Mouse (Mus musculus) neural tube, embryonic 12.5 days (tissue): ENCODE measurements around the gene Lamc3. TPM values are rescaled to one million over a fixed set of nuclear protein-coding genes. Genes with fewer than 3 reads are reported as not detected.

Experiments used
- ATAC-seq: fragments of 200-750 bp; cut with Nextera tagmentation; 2 replicates; pipeline ENCODE4 v1.8.0; 2017; ENCODE audit warnings: low read depth, mild to moderate bottlenecking, moderate TSS enrichment, moderate library complexity; ENCODE audit not compliant: low FRiP score
- H3K27ac ChIP-seq: fragments of 300-500 bp; sonication (generic); 2 replicates; pipeline ENCODE4 v1.5.1; 2016
- H3K27me3 ChIP-seq: fragments of 300-500 bp; sonication (generic); replicated peaks from 2 replicates; pipeline ENCODE4 v1.6.1; 2016; ENCODE audit warnings: mild to moderate bottlenecking
- H3K36me3 ChIP-seq: fragments of 300-500 bp; sonication (generic); 2 replicates; pipeline ENCODE4 v1.6.1; 2016; ENCODE audit warnings: mild to moderate bottlenecking
- H3K4me1 ChIP-seq: fragments of 300-500 bp; sonication (generic); 2 replicates; pipeline ENCODE4 v1.6.1; 2016
- H3K4me2 ChIP-seq: fragments of 300-500 bp; sonication (generic); replicated peaks from 2 replicates; pipeline ENCODE4 v1.6.1; 2016; ENCODE audit warnings: mild to moderate bottlenecking
- H3K4me3 ChIP-seq: fragments of 300-500 bp; sonication (generic); 2 replicates; pipeline ENCODE4 v1.5.1; 2016
- H3K9ac ChIP-seq: fragments of 300-500 bp; sonication (generic); 2 replicates; pipeline ENCODE4 v1.6.1; 2016; ENCODE audit warnings: mild to moderate bottlenecking
- H3K9me3 ChIP-seq: fragments of 300-500 bp; sonication (generic); 2 replicates; pipeline ENCODE4 v1.6.1; 2016; ENCODE audit warnings: mild to moderate bottlenecking
- WGBS: fragments of 180-500 bp; shearing (Covaris S2); methylation state at CpG from one replicate; pipeline ENCODE4 v1.1.7; 2016; 5-methylcytosine and 5-hydroxymethylcytosine counted together
- polyA plus RNA-seq: library from polyadenylated mRNA; unstranded; fragments of >200 nt; fragmentation: Nextera tagmentation; extraction: Ambion mirVana; gene quantifications from 2 replicates; pipeline ENCODE4 v1.2.1, GENCODE M21; 2016

Lamc3 gene
- polyA plus RNA-seq, 1 experiment from 2014 or later, result 9.1 TPM

GRCm38 (mm10) chr2:31962501-31963224 is 75.6 kb downstream of the Lamc3 start:
- no peak overlapping the region for H3K4me3 ChIP-seq
- peaks cover 22% of the 10 kb centered on the region for H3K4me1 ChIP-seq
- ATAC-seq, result peak; percentile 93
- H3K27me3 ChIP-seq, result no peaks in the 10 kb centered on the region
- 38% methylated on average over 8 of the region's 8 CpGs for WGBS
- peak overlapping the region; percentile 24; the same call in 1 of the 2 replicates for H3K4me2 ChIP-seq
- H3K27ac ChIP-seq, result peak overlapping the region; percentile 62
- 0 out of 2 replicates have a peak overlapping the region, but pooled peaks have one; percentile 21 for H3K9ac ChIP-seq
- H3K9me3 ChIP-seq, result no peaks in the 10 kb centered on the region
- peaks cover 4% of the 10 kb centered on the region; the same call in 1 of the 2 replicates for H3K36me3 ChIP-seq

- H3K4me3 ChIP-seq, result no peak overlapping the region
- H3K27ac ChIP-seq, result peak overlapping the region; percentile 46; the same call in 1 of the 2 replicates
- peaks cover 4% of the 10 kb centered on the region; the same call in 1 of the 2 replicates for H3K36me3 ChIP-seq
- peaks cover 22% of the 10 kb centered on the region for H3K4me1 ChIP-seq
- no peak for ATAC-seq
- WGBS, result 89% methylated on average over 7 of the region's 7 CpGs
- H3K9me3 ChIP-seq, result no peaks in the 10 kb centered on the region
- no peak overlapping the region for H3K9ac ChIP-seq
- no peak overlapping the region for H3K4me2 ChIP-seq
- H3K27me3 ChIP-seq, result no peaks in the 10 kb centered on the region
Observed at GRCm38 (mm10) chr2:31963491-31963890, 76.4 kb downstream of the Lamc3 start.

- ATAC-seq, result no peak
Observed at GRCm38 (mm10) chr2:31964191-31964590, 77.1 kb downstream of the Lamc3 start.

GRCm38 (mm10) chr2:31965110-31965509 is 78.0 kb downstream of the Lamc3 start:
- H3K9me3 ChIP-seq, result no peaks in the 10 kb centered on the region
- H3K4me3 ChIP-seq, result no peak overlapping the region
- H3K4me2 ChIP-seq, result no peak overlapping the region
- ATAC-seq, result no peak
- no peak overlapping the region for H3K9ac ChIP-seq
- peaks cover 8% of the 10 kb centered on the region; the same call in 1 of the 2 replicates for H3K36me3 ChIP-seq
- no peak overlapping the region for H3K27ac ChIP-seq
- H3K4me1 ChIP-seq, result peaks cover 22% of the 10 kb centered on the region
- H3K27me3 ChIP-seq, result no peaks in the 10 kb centered on the region

More at GRCm38 (mm10) chr2:31964191-31964590, 77.1 kb downstream of the Lamc3 start:
- Histone ChIP-seq H3K9me3 (no peaks in the 10 kb centered on the region), H3K9ac (no peak overlapping the region), H3K4me3 (no peak overlapping the region), H3K27me3 (no peaks in the 10 kb centered on the region), H3K4me2 (no peak overlapping the region), H3K4me1 (peaks cover 22% of the 10 kb centered on the region), H3K27ac (no peak overlapping the region), H3K36me3 (peaks cover 4% of the 10 kb centered on the region; the same call in 1 of the 2 replicates)
- WGBS, result 87% methylated on average over 3 of the region's 3 CpGs

GRCm38 (mm10) chr2:31966801-31967200 is 79.7 kb downstream of the Lamc3 start:
- 85% methylated on average over 8 of the region's 8 CpGs for WGBS
- H3K9me3 ChIP-seq, result no peaks in the 10 kb centered on the region
- no peak overlapping the region for H3K4me3 ChIP-seq
- no peak overlapping the region for H3K27ac ChIP-seq
- H3K9ac ChIP-seq, result no peak overlapping the region
- ATAC-seq, result no peak
- no peaks in the 10 kb centered on the region for H3K27me3 ChIP-seq
- no peak overlapping the region for H3K4me2 ChIP-seq
- peaks cover 19% of the 10 kb centered on the region for H3K4me1 ChIP-seq
- peaks cover 23% of the 10 kb centered on the region for H3K36me3 ChIP-seq

- Histone ChIP-seq H3K9ac (no peak overlapping the region), H3K4me1 (peaks cover 14% of the 10 kb centered on the region), H3K9me3 (no peaks in the 10 kb centered on the region), H3K27ac (no peak overlapping the region), H3K27me3 (no peaks in the 10 kb centered on the region), H3K36me3 (peaks cover 33% of the 10 kb centered on the region), H3K4me2 (no peak overlapping the region), H3K4me3 (no peak overlapping the region)
- ATAC-seq, result no peak
- WGBS, result 91% methylated on average over 4 of the region's 4 CpGs
Observed at GRCm38 (mm10) chr2:31972589-31972988, 85.5 kb downstream of the Lamc3 start.

- under 1% methylated on average over 60 of the region's 60 CpGs for WGBS
- peak within 1 kb of the TSS; percentile 86 for H3K4me3 ChIP-seq
- peaks cover 14% of the 10 kb centered on the region for H3K4me1 ChIP-seq
- peak within 1 kb of the TSS; percentile 82 for H3K4me2 ChIP-seq
- H3K36me3 ChIP-seq, result peaks cover 47% of the 10 kb centered on the region
- peak within 1 kb of the TSS; percentile 57 for H3K27ac ChIP-seq
- H3K27me3 ChIP-seq, result no peaks in the 10 kb centered on the region
- peak within 1 kb of the TSS; percentile 93 for H3K9ac ChIP-seq
- peak; percentile 98 for ATAC-seq
- no peaks in the 10 kb centered on the region for H3K9me3 ChIP-seq
Observed at GRCm38 (mm10) chr2:31974141-31974808, 87.2 kb downstream of the Lamc3 start, which contains the start of gene Nup214. Gene Nup214 (plus strand): TSS chr2:31974436.

- peaks cover 14% of the 10 kb centered on the region for H3K4me1 ChIP-seq
- peak overlapping the region; percentile 86 for H3K4me3 ChIP-seq
- WGBS, result 11% methylated on average over 13 of the region's 13 CpGs
- peak overlapping the region; percentile 93 for H3K9ac ChIP-seq
- H3K27me3 ChIP-seq, result no peaks in the 10 kb centered on the region
- H3K9me3 ChIP-seq, result no peaks in the 10 kb centered on the region
- H3K4me2 ChIP-seq, result peak overlapping the region; percentile 82
- no peak; the same call in 1 of the 2 replicates for ATAC-seq
- H3K36me3 ChIP-seq, result peaks cover 46% of the 10 kb centered on the region
- H3K27ac ChIP-seq, result no peak overlapping the region
Observed at GRCm38 (mm10) chr2:31974809-31975371, 87.8 kb downstream of the Lamc3 start.

GRCm38 (mm10) chr2:31987774-31988173 is 100.7 kb downstream of the Lamc3 start:
- H3K4me2 ChIP-seq, result no peak overlapping the region
- 100% methylated on average over 1 of the region's 1 CpGs for WGBS
- no peaks in the 10 kb centered on the region for H3K9me3 ChIP-seq
- H3K9ac ChIP-seq, result no peak overlapping the region
- H3K36me3 ChIP-seq, result peaks cover 96% of the 10 kb centered on the region
- no peak overlapping the region for H3K4me3 ChIP-seq
- no peaks in the 10 kb centered on the region for H3K27me3 ChIP-seq
- ATAC-seq, result no peak
- no peaks in the 10 kb centered on the region for H3K4me1 ChIP-seq
- no peak overlapping the region for H3K27ac ChIP-seq

- H3K27me3 ChIP-seq, result no peaks in the 10 kb centered on the region
- H3K4me1 ChIP-seq, result no peaks in the 10 kb centered on the region
- H3K9ac ChIP-seq, result no peak overlapping the region
- H3K36me3 ChIP-seq, result peaks cover 94% of the 10 kb centered on the region
- no peak overlapping the region for H3K4me3 ChIP-seq
- no peaks in the 10 kb centered on the region for H3K9me3 ChIP-seq
- no peak overlapping the region for H3K27ac ChIP-seq
- WGBS, result 96% methylated on average over 4 of the region's 4 CpGs
- no peak overlapping the region for H3K4me2 ChIP-seq
- ATAC-seq, result no peak
Observed at GRCm38 (mm10) chr2:31990961-31991360, 103.9 kb downstream of the Lamc3 start.

GRCm38 (mm10) chr2:31994896-31995295 is 107.8 kb downstream of the Lamc3 start:
- H3K27me3 ChIP-seq, result no peaks in the 10 kb centered on the region
- H3K9me3 ChIP-seq, result no peaks in the 10 kb centered on the region
- no peaks in the 10 kb centered on the region for H3K4me1 ChIP-seq
- H3K9ac ChIP-seq, result no peak overlapping the region
- no peak for ATAC-seq
- no peak overlapping the region for H3K4me3 ChIP-seq
- H3K4me2 ChIP-seq, result no peak overlapping the region
- H3K36me3 ChIP-seq, result peaks cover 95% of the 10 kb centered on the region
- no peak overlapping the region for H3K27ac ChIP-seq
- WGBS, result 94% methylated on average over 9 of the region's 9 CpGs

- Histone ChIP-seq H3K4me3 (no peak overlapping the region), H3K4me2 (no peak overlapping the region), H3K9me3 (no peaks in the 10 kb centered on the region), H3K4me1 (no peaks in the 10 kb centered on the region), H3K27ac (no peak overlapping the region), H3K27me3 (no peaks in the 10 kb centered on the region), H3K9ac (no peak overlapping the region), H3K36me3 (peaks cover 93% of the 10 kb centered on the region)
- 95% methylated on average over 13 of the region's 13 CpGs for WGBS
- ATAC-seq, result no peak
Observed at GRCm38 (mm10) chr2:31996060-31996459, 109.0 kb downstream of the Lamc3 start.
